Mouse (Mus musculus): ENCODE data around the gene Tmtc2.
A peak's percentile ranks its signal among the peaks of the same experiment; 100 is the strongest.

The Tmtc2 gene

GRCm38 (mm10) chr10:105573908-105574694 is at the start of gene Tmtc2:
TSS of gene Tmtc2 (minus strand) at chr10:105574451.
- peak; percentile 53 for DNase-seq (ENCODE audit: low read depth, low spot score)

- DNase-seq (ENCODE audit: low read depth, low spot score) = no peak
These were observed 37.9 kb upstream of the Tmtc2 start for GRCm38 (mm10) chr10:105612117-105612516.

GRCm38 (mm10) chr10:105598826-105599225 is 24.6 kb upstream of the Tmtc2 start:
- DNase-seq (ENCODE audit: low read depth, low spot score) = no peak

GRCm38 (mm10) chr10:105597226-105597625 is 23.0 kb upstream of the Tmtc2 start:
- no peak for DNase-seq (ENCODE audit: low read depth, low spot score)

GRCm38 (mm10) chr10:105595480-105596102 is 21.3 kb upstream of the Tmtc2 start:
- no peak for DNase-seq (ENCODE audit: low read depth, low spot score)

- no peak for DNase-seq (ENCODE audit: low read depth, low spot score)
These were observed 13.9 kb upstream of the Tmtc2 start for GRCm38 (mm10) chr10:105588141-105588540.

- DNase-seq (ENCODE audit: low read depth, low spot score) = no peak
These were observed 5.1 kb upstream of the Tmtc2 start for GRCm38 (mm10) chr10:105579318-105579717.

- DNase-seq (ENCODE audit: low read depth, low spot score) = no peak
These were observed 4.1 kb upstream of the Tmtc2 start for GRCm38 (mm10) chr10:105578291-105578845.

GRCm38 (mm10) chr10:105574695-105575660 is 727 bp upstream of the Tmtc2 start:
- peak; percentile 78 for DNase-seq (ENCODE audit: low read depth, low spot score)

GRCm38 (mm10) chr10:105573306-105573907 is 844 bp downstream of the Tmtc2 start:
- peak; percentile 40 for DNase-seq (ENCODE audit: low read depth, low spot score)

GRCm38 (mm10) chr10:105572829-105573228 is 1.4 kb downstream of the Tmtc2 start:
- DNase-seq (ENCODE audit: low read depth, low spot score) = no peak

- no peak for DNase-seq (ENCODE audit: low read depth, low spot score)
These were observed 1.9 kb downstream of the Tmtc2 start for GRCm38 (mm10) chr10:105572301-105572700.

- no peak for DNase-seq (ENCODE audit: low read depth, low spot score)
These were observed 2.4 kb downstream of the Tmtc2 start for GRCm38 (mm10) chr10:105571831-105572230.

- DNase-seq (ENCODE audit: low read depth, low spot score) = no peak
These were observed 3.2 kb downstream of the Tmtc2 start for GRCm38 (mm10) chr10:105571019-105571418.

- no peak for DNase-seq (ENCODE audit: low read depth, low spot score)
These were observed 4.7 kb downstream of the Tmtc2 start for GRCm38 (mm10) chr10:105569573-105569972.

- DNase-seq (ENCODE audit: low read depth, low spot score) = no peak
These were observed 6.3 kb downstream of the Tmtc2 start for GRCm38 (mm10) chr10:105567825-105568531.

- no peak for DNase-seq (ENCODE audit: low read depth, low spot score)
These were observed 12.7 kb downstream of the Tmtc2 start for GRCm38 (mm10) chr10:105561548-105561947.

GRCm38 (mm10) chr10:105557581-105557980 is 16.7 kb downstream of the Tmtc2 start:
- DNase-seq (ENCODE audit: low read depth, low spot score) = no peak

GRCm38 (mm10) chr10:105556890-105557572 is 17.2 kb downstream of the Tmtc2 start:
- DNase-seq (ENCODE audit: low read depth, low spot score) = no peak

GRCm38 (mm10) chr10:105554153-105554552 is 20.1 kb downstream of the Tmtc2 start:
- DNase-seq (ENCODE audit: low read depth, low spot score) = no peak

All from WW6 (cell line).